Mouse (Mus musculus): ENCODE results near the gene Ccdc144b. TPM values are rescaled to one million over a fixed set of nuclear protein-coding genes. Genes with fewer than 3 reads are reported as not detected.

The Ccdc144b gene
- polyA plus RNA-seq, 2 experiments, result not detected

DNA sequence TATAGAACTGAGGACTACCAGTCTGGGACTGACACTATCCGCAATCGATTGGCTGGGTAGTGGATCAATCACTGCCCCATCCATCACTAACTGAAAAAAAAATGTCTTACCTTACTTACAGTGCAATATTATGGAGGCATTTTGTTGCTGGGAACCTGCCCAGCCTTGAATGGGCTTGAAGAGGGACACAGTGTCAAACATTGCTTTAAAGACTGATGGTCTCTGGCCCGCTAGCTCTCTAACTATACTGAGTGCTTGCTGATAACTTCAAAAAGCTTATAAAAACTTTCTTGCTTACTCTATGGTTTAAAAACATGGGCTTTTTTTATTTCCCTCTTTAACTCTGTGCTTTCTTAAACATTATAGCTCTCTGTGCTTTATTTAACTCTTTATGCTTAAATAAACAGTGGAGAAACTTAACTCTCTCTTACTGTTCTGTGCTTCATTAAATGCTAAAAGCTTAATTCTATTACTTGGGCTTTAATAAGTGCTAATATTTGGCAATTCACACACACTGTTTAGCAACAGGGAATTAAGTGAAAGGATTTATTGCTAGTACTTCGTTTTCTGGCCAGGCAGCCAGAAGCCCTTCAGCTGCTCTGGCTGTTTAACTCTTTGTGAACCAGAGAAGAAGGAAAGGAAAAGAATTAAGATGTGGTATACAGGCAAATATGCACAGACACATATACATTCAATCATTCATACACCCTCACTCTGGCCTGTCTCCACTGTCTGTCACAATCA lies 44.8 kb downstream of the Ccdc144b start:
- 60% methylated on average over 4 of the region's 4 CpGs for WGBS (ENCODE audit: insufficient replicate concordance)
- H3K9ac ChIP-seq (replicated peaks), result no peak overlapping the region
- no peak overlapping the region for H3K4me3 ChIP-seq (ENCODE audit: insufficient read depth in 1 of 2, low read depth in 2 of 2, low read length in 2 of 2)
- H3K36me3 ChIP-seq (replicated peaks; ENCODE audit: control insufficient read depth, insufficient read depth, low read depth), result no peaks in the 10 kb centered on the region
- no peak for DNase-seq (ENCODE audit: low read depth in 3 of 3, low spot score in 3 of 3)
- no peak for ATAC-seq (ENCODE audit: insufficient read depth)
- no peaks in the 10 kb centered on the region for H3K4me1 ChIP-seq (replicated peaks; ENCODE audit: control insufficient read depth in 2 of 2, insufficient read depth in 2 of 2, low read length in 1 of 2)
- H3K27ac ChIP-seq, result no peak overlapping the region
- TF ChIP-seq EP300 (IDR thresholded peaks at IDR 0.05; ENCODE audit: low read depth), result no peak
- TF ChIP-seq CTCF (IDR thresholded peaks at IDR 0.05; ENCODE audit: low read depth), result no peak
- H3K27me3 ChIP-seq (ENCODE audit: control insufficient read depth, insufficient read depth, low read length), result no peaks in the 10 kb centered on the region
- H3K9me3 ChIP-seq (ENCODE audit: control insufficient read depth, low read length), result no peaks in the 10 kb centered on the region
- H3K4me2 ChIP-seq (ENCODE audit: low read depth), result no peak overlapping the region

DNA sequence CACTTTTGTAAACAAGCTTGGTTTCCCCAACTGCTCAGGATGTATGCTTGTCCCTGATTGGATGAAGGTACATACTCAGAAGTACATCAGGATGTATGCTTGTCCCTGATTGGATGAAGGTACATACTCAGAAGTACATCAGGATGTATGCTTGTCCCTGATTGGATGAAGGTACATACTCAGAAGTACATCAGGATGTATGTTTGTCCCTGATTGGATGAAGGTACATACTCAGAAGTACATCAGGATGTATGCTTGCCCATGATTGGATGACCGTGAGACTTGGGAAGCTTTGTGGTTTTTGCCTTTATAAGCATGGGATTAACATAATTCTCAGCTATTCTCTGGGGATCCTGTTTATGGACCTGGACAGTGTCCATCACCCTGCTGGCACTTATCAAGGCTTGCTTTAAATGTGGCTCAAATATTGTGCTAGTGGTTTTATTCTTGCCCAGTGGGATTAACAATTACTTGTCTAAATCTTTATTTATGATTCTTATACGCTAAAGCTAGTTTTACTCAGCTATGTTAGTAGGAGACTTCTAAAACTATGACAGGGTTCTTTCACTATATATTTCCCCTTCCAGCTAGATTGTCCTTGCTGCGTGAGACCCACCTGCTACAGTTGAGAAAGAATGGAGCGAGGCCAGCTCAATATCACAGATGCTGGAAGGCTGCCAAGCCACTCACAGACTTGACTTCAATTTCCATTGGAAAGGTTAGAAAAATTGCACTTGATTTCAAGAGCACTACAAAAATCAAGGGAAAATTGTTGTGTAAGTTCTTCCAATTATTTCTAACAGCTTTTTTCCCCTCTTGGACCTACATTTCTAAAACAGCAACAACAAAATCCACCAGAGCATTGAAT lies 49.1 kb downstream of the Ccdc144b start:
- Histone ChIP-seq H3K27me3 (ENCODE audit: control insufficient read depth, insufficient read depth, low read length) (no peaks in the 10 kb centered on the region), H3K4me1 (replicated peaks; ENCODE audit: control insufficient read depth in 2 of 2, insufficient read depth in 2 of 2, low read length in 1 of 2) (peaks cover 2 to 9% of the 10 kb centered on the region in 2 experiments), H3K36me3 (replicated peaks; ENCODE audit: control insufficient read depth, insufficient read depth, low read depth) (no peaks in the 10 kb centered on the region), H3K4me3 (ENCODE audit: insufficient read depth in 1 of 2, low read depth in 2 of 2, low read length in 2 of 2) (no peak overlapping the region), H3K9me3 (ENCODE audit: control insufficient read depth, low read length) (no peaks in the 10 kb centered on the region), H3K4me2 (ENCODE audit: low read depth) (no peak overlapping the region), H3K9ac (replicated peaks) (no peak overlapping the region), H3K27ac (no peak overlapping the region)
- 68% methylated on average over 4 of the region's 4 CpGs for WGBS (ENCODE audit: insufficient replicate concordance)
- no peak for ATAC-seq (ENCODE audit: insufficient read depth)
- DNase-seq (ENCODE audit: low read depth in 3 of 3, low spot score in 3 of 3), result no peak
- TF ChIP-seq EP300 (IDR thresholded peaks at IDR 0.05; ENCODE audit: low read depth) (no peak), CTCF (IDR thresholded peaks at IDR 0.05; ENCODE audit: low read depth) (no peak)

DNA sequence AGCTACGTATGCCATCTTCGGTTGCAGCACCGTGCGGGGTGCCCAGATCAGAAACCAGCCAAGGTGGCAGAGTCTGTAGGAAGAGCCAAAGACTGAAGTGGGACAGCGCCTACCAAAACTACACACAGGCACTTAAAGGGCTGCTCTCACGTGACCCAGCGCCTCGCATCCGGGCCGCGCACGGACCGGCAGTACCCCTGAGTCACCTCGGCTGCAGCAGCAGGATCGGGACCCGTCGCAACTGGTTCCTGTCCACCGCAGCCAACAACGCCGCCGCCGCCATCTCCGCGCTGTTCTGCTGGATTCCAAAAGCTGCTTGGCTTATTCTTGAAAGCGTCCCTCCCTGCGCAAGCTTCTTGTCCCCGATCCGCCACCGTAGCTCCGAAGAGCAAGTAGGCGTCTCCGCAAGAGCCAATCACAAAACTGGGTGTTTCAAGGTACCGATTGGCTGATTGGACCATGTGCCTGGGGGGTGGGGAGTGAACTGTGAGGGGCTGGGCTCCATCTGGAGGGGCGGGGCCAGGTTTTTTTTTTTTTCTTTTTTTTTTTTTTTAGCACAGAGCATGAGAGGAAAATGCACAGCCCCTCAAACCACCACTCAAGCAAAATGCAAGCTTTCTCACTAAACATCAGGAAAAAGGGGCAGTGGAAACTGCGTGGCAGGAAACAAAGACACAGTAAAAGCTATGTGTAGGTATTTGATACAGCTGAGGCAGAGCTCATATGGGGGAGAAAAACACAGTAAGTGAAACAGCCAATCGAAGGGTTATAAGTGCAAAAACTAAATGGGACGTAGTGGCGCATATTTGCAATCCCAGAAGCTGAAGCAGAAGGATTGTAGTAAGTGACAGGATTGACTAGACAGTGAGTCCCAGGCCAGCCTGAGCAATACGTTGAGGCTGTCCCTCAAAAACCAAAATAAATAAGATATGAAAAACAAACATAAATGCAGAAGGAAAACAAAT lies 52.8 kb downstream of the Ccdc144b start, which contains the start of gene Mccc1:
Gene Mccc1, minus strand, starts transcription at position 404 of the 965 bp plus-strand sequence.
- H3K4me2 ChIP-seq (ENCODE audit: low read depth), result peak within 1 kb of the TSS; percentile 74
- no peaks in the 10 kb centered on the region for H3K36me3 ChIP-seq (replicated peaks; ENCODE audit: control insufficient read depth, insufficient read depth, low read depth)
- WGBS (ENCODE audit: insufficient replicate concordance), result 3% methylated on average over 39 of the region's 39 CpGs
- H3K9me3 ChIP-seq (ENCODE audit: control insufficient read depth, low read length), result no peaks in the 10 kb centered on the region
- peaks cover 2 to 9% of the 10 kb centered on the region in 2 experiments for H3K4me1 ChIP-seq (replicated peaks; ENCODE audit: control insufficient read depth in 2 of 2, insufficient read depth in 2 of 2, low read length in 1 of 2)
- no peaks in the 10 kb centered on the region for H3K27me3 ChIP-seq (ENCODE audit: control insufficient read depth, insufficient read depth, low read length)
- no peak within 1 kb of the TSS for H3K27ac ChIP-seq
- peak within 1 kb of the TSS; percentile 72 for H3K9ac ChIP-seq (replicated peaks)
- peak; percentile 85 to 90 (median 86) for DNase-seq (ENCODE audit: low read depth in 3 of 3, low spot score in 3 of 3)
- no peak; the same call in 1 of the 2 replicates for TF ChIP-seq EP300 (IDR thresholded peaks at IDR 0.05; ENCODE audit: low read depth)
- no peak; the same call in 1 of the 2 replicates for TF ChIP-seq CTCF (IDR thresholded peaks at IDR 0.05; ENCODE audit: low read depth)
- peak; percentile 100 for ATAC-seq (ENCODE audit: insufficient read depth)
- H3K4me3 ChIP-seq (ENCODE audit: insufficient read depth in 1 of 2, low read depth in 2 of 2, low read length in 2 of 2), result peak within 1 kb of the TSS; percentile 67 to 72

DNA sequence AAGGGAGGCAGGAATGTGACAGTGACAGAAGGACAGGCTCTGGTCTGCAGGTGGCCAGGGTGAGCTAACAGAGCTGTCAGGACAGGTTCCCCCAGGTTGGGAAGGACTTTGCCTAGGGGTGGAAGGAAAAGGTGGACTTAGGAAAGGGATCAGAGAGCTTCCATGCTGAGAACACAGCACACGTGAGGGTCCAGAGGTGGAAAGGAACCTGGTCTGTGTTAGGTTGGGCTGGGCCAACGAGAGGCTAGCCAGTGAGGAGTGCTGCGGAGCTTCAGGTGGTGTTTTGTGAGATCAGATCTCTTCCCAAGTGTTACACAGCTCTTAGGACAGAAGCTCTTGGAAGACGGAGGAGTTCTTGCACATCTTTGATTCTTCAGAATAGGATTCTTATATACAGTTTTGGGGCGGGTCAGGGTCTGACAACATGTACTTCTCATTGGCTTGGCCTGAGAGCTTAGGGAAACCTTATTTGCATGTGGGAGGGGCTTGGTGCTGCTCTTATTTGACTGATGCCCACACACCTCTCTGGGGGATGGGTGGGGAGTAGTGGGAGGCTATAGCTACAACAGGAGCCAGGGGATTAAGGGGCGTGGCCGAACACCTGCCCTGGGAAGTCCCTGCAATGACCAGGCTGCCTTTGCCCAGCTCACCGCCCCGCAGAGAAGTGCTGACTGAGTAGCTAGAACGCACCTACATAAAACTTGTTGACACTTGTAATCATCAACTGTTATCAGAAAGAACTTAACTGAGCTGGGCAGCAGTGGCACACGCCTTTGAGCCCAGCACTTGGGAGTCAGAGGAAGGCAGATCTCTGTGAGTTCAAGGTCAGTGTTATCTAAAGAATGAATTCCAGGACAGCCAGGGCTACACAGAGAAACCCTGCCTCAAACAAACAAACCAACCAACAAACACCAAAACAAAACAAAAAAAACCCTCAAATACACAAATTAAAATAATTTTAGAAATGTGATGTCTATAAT lies 58.5 kb downstream of the Ccdc144b start:
- WGBS (ENCODE audit: insufficient replicate concordance), result 58% methylated on average over 11 of the region's 11 CpGs
- ATAC-seq (ENCODE audit: insufficient read depth), result no peak

More for the DNA sequence above, 58.5 kb downstream of the Ccdc144b start:
- Histone ChIP-seq H3K9ac (replicated peaks) (no peak overlapping the region), H3K4me2 (ENCODE audit: low read depth) (no peak overlapping the region), H3K36me3 (replicated peaks; ENCODE audit: control insufficient read depth, insufficient read depth, low read depth) (no peaks in the 10 kb centered on the region), H3K27ac (no peak overlapping the region), H3K9me3 (ENCODE audit: control insufficient read depth, low read length) (no peaks in the 10 kb centered on the region), H3K4me3 (ENCODE audit: insufficient read depth in 1 of 2, low read depth in 2 of 2, low read length in 2 of 2) (no peak overlapping the region), H3K27me3 (ENCODE audit: control insufficient read depth, insufficient read depth, low read length) (no peaks in the 10 kb centered on the region), H3K4me1 (replicated peaks; ENCODE audit: control insufficient read depth in 2 of 2, insufficient read depth in 2 of 2, low read length in 1 of 2) (peaks cover 2 to 4% of the 10 kb centered on the region in 2 experiments)
- TF ChIP-seq CTCF (IDR thresholded peaks at IDR 0.05; ENCODE audit: low read depth) (no peak), EP300 (IDR thresholded peaks at IDR 0.05; ENCODE audit: low read depth) (no peak)
- DNase-seq (ENCODE audit: low read depth in 3 of 3, low spot score in 3 of 3), result no peak

All from liver, embryonic 14.5 days (tissue).